Mouse (Mus musculus) left cerebral cortex, postnatal 10 days (tissue): ENCODE measurements around the gene Tenm3. TPM values are rescaled to one million over a fixed set of nuclear protein-coding genes. Genes with fewer than 3 reads are reported as not detected.

Experiments
- DNase-seq, 2 experiments: peaks; one replicate each; pipeline ENCODE4 v3.0.0; 2021 to 2022; ENCODE audit warnings: low spot score in 2 of 2, mixed read lengths in 1 of 2; ENCODE audit errors: extremely low spot score in 1 of 2
- intact Hi-C: fragments of 180-260 bp; cut with DNase I; formaldehyde crosslinking; loops from one replicate; pipeline ENCODE4 v1.15.1; 2025
- total RNA-seq, 2 experiments: library from RNA; stranded (reverse); gene quantifications; 2 replicates each; pipeline ENCODE4 v1.2.3; 2021

Gene Tenm3
- total RNA-seq, 2 experiments from 2014 or later: 130 to 135 TPM

DNA sequence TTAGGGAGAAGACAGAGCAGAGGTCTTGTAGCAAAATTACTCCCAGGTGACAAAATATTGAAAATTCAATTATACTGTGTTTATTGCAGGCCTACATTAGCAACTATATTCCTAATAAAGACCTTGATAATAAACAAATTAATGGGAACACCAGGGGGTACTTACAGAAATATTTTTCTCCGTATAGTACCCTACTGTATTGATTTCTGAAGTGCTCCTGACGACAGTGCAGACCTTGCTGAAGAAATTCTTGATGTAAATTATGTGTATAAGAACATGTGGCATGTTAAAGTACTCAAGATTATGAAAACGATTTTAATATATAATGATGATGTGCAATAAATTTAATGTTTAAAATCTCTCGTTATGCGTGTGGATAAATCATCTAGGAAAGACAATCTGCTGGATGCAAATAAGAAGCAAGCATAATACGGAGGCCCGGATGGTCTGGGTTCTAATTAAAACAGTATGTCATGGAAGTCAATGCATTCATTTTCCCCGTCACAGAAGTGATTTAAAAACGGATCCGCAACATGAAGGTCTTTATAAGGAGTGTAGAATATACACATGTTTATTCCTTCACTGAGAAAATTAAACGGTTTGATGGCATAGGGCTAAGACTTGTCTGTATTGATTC is 221.1 kb downstream of the Tenm3 start:
- intact Hi-C loops: no loop called here
- DNase-seq: no peak

DNA sequence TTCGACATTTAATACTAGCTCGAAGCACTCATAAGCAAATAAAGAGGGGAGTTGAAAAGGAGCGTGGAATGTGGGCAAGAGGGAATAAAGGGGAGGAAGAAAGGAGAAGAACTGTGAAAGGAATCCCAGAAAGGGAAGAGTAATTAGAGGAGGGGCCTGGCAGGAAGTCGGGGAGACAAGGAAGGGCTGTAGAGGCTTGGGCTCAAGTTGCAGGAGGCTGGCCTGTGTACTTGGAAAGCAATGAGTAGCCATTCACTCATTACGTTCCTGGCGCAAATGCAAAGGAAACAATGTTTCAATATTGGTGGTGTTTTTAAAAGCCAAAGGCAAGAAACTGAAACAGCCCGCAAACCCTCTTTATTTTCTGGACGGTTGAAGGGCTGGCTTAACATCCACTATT is 228.7 kb downstream of the Tenm3 start:
- intact Hi-C loops: no loop called here
- DNase-seq: no peak

DNA sequence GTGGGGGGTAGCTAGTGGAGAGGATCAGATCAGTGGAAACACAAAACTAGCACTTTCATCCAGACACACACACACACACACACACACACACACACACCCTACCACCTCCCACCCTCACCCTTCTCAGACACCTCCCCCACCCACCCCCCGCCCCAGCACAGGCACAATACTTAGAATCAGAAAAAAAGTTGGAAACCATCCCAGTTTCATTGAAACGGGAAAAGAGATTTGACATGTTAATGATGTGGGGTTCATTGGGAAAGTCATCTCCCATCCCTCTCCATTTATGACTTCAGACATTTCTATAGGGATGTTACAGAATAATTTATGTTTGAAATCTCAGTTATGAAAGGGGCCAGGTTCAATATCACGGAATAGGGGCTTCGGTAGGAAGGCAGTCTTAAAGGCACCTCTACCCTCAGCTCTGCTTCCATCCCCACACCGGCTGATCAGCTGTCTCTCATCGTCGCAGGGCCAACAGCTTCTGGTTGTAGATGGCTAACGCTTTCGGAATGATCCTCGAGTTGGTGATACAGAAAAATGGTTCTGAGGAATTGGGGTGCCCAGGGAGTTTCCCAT is 231.7 kb downstream of the Tenm3 start:
- DNase-seq: no peak
- intact Hi-C loops: no loop called here

DNA sequence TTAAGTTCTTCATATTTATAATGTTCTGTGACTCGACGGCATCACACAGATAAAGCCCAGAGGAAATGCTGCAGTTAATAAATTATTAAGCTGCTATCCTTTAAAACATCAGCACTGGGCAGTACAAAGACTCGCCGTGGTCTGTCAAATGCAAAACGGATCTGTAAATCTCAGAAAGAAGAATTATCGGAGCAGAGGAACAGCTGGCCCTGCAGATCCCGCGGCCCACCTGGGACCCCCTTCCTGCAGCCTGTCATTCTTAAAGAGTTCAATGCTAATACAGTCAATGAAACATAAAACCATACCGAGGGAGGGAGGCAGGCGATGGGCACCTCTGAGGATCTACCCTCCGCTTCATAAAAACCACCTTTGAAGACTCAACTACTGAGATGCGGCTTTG is 232.6 kb downstream of the Tenm3 start:
- intact Hi-C loops: no loop called here
- no peak for DNase-seq

DNA sequence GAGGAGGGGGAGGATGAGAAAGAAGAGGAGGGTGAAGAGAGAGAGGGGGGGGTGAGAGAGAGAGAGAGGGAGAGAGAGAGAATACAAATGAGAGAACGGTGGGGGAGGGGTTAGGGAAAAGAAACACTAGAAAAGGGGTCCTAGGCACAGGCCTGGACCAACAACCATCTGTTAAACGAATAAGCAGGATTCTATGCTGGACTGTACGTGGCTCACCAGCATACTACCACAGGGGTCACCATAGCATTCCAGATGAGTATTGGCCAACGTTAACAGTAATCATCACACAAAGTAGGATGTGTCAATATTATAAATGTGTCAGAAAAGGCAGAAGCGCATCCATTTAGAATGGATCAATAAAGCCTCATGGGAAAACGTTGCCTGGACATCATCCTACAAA is 233.4 kb downstream of the Tenm3 start:
- no peak for DNase-seq
- intact Hi-C loops: no loop called here

DNA sequence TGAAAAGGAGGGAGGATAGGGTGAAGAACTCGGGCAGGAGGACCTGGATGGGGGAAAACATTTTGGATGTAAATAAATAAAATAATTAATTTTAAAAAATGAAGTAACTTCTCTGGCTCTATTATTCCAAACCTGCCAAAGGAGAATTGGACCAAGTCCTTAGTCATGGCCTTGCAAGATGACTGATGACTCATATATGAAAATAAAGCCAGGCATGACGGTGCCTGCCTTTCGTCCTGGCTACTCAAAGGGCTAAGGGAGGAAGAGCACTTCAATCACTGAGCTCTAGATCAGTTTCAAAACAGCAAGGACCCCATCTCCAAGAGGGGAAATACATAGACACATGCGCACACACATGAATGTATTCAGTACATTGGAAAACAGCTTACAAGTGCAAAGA is 234.1 kb downstream of the Tenm3 start:
- no peak for DNase-seq
- intact Hi-C loops: no loop called here

DNA sequence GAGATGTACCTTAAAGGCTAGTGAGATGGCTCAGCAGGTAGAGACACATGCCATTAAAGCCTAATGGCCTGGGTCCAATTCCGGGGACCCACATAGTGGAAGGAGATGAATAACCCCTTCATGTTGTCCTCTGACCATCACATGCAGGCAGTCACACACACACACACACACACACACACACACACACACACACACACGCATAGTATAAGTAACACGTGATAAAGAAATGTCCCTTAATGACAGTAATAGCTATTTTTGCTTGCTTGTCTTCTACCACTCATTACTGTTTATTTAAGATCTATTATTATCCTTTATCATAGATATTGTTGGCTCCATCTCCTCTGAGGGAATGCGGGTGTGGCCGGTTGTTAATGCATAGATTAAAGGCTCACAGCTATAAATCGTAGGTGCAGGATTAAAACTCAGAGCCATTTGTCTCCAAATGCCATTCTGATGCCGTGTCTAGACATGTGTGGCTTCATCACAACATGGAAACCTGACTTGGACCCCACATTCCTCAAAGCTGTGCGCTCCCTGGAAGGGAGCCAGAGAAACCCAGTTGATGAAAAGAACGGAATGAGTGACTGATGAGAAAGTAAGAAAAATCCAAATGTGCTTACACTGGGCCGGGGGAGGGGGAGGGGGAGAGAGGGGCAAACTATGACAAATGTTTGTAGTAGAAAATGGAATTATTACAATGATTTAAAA is 239.4 kb downstream of the Tenm3 start:
- intact Hi-C loops: no loop called here
- DNase-seq: no peak

DNA sequence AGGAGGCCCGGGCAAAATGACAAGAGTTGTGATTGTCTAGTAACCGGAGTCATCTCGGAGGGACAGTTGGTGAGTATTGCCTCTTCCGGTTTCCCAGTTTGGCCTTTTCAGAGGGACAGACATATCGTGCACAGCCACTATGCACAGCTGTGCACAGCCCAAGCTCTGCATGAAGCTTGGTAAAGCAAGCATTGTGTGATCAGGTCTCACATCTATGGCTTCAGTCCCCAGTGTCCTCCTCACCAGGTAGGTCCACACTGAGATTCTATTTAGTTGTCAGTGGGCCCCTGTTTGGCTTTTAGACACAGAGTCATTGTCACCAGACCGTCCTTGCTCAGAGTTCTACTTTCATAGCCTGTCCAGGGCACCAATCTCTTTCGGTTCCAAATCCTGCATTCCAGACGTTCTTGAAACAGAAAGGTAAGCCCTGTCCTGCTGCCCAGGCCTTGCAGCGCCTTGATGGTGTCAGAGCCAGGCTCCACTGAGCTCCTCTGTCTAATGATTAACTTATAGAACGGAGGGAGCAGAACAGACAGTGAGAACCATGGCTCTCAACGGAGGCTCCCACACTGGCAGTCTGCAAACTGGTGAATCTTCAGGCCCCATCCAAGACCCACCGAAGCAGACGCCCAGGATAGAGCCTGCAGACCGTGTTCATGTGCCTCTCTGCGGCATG is 240.4 kb downstream of the Tenm3 start:
- intact Hi-C loops: no loop called here
- no peak for DNase-seq

DNA sequence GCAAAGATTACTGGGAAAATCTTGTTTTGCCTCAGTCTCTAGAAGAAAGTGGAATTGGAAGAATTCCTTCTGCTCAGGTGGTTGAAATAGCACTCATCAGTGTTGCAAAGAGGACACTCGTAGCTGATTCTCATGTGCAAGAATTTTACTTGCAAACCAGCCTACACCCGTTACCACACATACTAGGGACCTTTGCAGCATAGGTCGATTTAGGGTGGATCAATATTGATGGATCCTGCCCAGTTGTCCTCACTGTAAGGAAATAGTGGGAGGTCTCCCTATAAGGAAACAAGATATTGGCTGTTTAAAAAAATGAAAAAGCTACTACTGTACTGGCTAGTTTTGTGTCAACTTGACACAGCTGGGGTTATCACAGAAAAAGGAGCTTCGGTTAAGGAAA is 242.1 kb downstream of the Tenm3 start:
- intact Hi-C loops: no loop called here
- DNase-seq: no peak

DNA sequence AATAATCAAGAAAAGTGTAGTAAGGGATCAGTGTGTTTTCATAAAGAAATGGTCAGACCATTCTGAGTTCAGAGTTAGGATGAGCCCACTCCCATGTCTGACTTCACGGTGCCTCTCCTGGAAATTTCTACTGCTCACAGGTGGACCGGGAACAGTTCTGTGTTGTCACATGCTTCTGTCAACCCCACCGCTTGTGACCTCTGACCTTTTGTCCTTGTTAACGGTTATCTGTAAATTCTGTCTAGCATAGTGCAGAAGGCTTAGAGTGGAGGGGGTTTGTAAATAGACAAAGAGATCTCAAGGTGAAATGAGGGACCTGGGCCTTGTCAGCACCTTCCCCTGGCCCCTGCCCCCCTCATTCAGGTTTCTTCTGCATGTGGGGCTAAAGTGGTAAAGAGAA is 244.7 kb downstream of the Tenm3 start:
- intact Hi-C loops: no loop called here
- no peak for DNase-seq

DNA sequence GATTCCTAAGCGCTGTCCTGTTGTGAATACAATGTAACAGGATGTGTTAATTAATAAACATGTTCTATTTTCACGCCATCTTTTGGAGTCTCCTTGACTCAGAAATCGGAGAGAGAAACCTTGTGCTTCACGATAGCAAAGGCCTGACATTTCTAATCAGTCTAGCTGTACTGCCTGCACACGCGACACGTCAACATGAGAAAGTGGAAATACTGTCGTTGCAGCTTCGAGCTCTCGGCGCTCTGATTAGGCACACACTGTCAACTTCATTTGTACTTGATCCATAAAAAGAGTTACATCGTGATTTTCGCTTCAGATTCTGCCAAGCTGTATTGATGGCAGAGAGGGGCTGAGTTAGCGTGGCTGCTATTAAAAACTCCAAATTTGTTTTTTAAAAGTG is 247.4 kb downstream of the Tenm3 start:
- DNase-seq: no peak
- intact Hi-C loops: no loop called here

DNA sequence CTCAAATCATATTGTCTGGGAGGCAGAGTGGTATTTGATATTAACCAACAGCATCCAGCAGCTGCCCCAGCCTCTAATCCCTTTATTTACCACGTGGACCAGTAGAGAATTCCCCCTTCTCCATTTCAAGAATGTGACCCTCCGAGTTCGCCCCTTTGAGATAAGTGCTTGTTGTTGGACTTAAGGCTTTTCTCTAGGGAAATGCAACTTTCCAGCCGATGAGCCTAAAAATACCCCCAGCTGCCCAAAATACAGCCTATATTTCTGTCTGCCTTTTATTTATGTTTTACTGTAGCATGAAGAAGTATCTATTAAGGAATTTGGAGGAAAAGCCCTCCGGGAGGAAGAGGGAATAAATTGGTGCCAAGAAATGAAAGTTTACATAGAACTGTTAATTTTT is 251.9 kb downstream of the Tenm3 start:
- no peak for DNase-seq
- intact Hi-C loops: no loop called here

DNA sequence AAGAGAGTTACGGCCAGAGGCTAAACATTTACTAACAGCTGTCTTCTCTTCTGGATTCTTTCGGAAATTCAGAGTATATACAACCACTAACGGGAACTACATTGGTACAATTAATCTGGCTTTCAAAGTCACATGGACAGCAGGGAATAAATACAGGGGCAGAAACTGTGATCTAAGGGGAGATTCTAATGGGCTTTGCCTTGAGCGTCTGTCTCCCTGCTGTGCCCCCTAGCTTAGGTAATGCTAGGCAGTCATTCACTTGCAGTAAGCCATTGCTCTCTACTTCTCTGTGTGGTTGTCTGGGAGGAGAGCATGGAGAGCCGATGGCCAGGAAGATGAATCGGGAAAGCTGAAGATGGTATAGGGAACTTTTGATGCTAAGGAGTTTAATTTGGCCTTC is 264.0 kb downstream of the Tenm3 start:
- intact Hi-C loops: no loop called here
- DNase-seq: no peak

DNA sequence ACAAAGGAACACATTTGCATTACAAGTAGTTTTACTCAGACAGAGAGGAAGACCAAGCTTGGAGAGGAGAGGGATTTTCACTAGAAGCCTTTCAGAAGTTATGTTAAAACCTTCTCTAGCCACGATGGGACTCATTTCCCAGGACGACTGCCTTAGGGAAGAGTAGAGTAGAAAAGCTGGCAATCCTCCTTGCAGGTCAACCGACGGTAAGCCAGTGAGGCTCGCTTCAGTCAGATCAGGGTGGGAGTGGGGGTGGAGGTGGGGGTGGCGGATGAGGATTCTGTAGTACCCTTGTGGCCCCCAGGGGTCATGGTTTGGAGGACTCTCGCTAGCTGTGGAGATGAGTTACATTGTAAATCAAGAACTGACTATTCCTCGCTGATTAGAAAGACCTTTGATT is 264.6 kb downstream of the Tenm3 start:
- intact Hi-C loops: no loop called here
- no peak for DNase-seq

DNA sequence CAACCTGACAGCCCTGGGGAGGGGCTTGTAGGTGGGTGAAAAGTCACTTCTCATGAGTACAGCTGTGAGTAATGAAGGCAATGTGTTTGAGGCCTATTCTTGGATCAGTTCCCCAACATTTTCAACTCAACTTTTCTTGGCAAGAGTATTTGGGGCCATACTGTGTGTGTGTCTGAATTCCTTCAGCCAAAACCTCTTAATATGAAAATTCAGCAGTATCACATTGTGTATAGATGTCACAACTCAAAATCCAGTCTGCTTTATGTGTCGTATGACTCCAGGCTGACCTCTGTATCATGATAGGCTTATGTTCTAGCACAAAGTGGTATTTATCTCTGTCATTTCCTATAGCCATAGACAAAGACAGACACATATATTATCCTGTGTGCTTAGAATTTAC is 270.8 kb downstream of the Tenm3 start:
- intact Hi-C loops: no loop called here
- no peak for DNase-seq

DNA sequence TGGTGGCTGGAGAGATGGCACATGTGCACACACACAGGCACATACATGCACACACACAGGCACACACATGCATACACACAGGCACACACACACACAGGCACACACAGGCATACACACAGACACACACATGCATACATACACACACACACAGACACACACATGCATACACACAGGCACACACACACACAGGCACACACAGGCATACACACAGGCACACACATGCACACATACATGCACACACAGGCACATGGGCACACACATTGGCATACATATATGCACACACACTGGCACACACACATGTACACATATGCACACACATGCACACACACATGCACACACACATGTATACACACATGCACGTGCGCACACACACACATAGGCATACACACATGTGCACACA is 271.4 kb downstream of the Tenm3 start:
- no peak for DNase-seq
- intact Hi-C loops: no loop called here

DNA sequence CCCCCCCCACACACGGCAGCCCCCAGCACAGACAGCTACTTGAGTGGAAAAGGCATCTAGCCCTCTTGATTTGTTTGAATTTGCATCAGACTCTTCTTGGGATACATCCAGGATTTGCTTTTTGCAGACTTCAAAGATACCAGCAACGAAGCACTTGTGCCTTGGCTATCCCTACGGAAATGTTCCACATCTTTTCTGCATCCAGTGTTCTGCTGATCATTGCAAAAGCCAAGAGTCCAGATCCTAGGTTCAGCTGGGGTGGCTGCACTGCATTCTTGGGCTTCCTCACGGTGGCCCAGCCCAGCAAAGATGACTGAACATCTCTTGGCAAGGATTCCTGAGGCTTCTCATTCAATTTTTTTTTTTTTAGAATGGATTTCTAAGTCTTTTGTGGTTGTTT is 275.1 kb downstream of the Tenm3 start:
- intact Hi-C loops: no loop called here
- no peak for DNase-seq

DNA sequence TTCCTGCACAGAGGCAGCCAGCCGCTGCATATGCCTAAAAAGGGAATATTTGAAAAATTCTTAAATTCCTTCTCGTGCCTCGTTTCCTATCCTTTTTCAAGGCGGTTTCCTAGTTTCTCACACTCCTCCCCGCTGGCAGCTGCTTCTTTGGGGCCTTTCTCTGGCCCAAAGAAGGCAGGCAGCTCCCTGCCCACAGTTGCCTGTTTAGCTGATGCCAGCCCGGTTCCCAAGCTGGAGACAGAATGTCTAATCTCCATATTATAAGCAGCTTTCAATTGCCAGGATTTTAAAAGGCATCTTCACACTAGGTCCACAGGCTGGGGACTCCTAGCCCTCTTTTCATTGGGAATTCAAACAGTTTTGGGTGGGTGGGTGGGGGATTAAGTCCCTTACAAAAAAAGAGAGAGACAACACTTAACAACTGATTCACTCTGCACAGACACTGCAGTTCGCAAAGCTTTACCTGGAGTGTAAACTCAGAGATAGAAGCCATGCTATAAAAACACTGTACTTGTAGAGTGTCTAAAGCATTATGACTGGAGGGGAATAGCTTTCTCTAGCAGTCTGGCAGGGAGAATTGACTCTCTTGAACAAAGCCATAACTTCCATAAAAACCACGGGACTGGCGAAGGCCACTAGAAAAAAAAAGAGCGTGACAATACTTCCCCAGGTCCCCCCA is 275.7 kb downstream of the Tenm3 start:
- intact Hi-C loops: no loop called here
- peak; percentile 33 to 43 for DNase-seq

DNA sequence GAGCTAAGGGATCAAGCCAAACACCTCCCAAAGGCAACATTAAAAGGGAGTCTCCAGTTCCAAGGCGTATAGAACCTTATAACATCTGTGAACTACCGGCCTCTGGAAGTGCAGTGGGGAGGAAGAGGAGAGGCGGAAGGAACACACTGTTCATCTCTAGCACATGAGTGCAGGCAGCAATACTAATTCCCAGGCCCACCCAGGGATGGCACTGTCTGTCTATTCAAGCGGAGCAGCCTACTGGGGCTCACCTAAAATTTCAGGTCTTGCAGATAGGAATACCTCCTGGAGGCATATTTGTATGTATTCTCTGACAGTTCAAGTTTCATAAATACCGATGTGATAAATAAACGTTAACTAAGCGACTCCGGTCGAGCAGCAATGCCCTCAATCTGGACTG is 283.5 kb downstream of the Tenm3 start:
- DNase-seq: no peak
- intact Hi-C loops: no loop called here
